24 mouse cellular contexts compared by ENCODE assay signal in the genomic region with DNA sequence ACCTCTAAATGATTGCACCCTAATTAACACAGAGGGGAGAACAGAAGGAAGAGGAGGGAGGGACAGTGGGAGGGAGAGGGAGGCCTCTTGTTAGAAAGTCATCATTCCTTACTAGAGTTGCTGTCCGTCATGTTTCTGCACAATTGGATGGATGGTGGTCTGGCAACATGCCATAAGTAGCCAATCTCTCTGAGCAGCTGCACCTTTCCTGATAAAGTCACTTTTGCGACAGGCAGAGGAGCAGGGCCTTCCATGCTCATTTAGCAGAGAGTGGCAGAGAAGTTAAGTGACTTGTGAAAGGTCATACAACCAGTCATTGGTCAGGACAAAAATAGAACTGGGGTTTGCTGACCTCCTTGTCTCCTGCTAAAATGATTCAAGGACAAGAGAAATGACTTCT.
DNase-seq lines count a peak whose midpoint lies in the region; ATAC-seq and TF ChIP-seq lines count a peak whose summit lies in the region.
"Had no signal": no experiment of that assay in that cellular context is flagged by ENCODE, and none has a peak within 500 bp of the region (broad histone marks: within the 10 kb centered on the region; RNA-seq: fewer than 3 reads in every experiment).

No protein-coding gene starts in this region.

- H3K27ac ChIP-seq in cerebellum, adult 2 months (ENCODE audit: insufficient read depth, low read length) = no peak overlapping the region
- H3K27ac ChIP-seq in MEL (ENCODE audit: control insufficient read depth, low read depth, low read length) = no peak overlapping the region
- H3K27ac ChIP-seq: forebrain, embryonic 13.5 days; heart, embryonic 10.5 days; hindbrain, embryonic 14.5 days; intestine, embryonic 15.5 days; kidney, postnatal 0 days; left cerebral cortex, adult 2 months; midbrain, embryonic 12.5 days had no signal

- peak; percentile 80 to 83 for TF ChIP-seq EP300 in MEL (IDR thresholded peaks at IDR 0.05; ENCODE audit: low read depth in 1 of 2, low read length in 2 of 2)

- DNase-seq in cerebellum, postnatal 10 days = peak; percentile 39 to 47
- no peak for DNase-seq in cerebellum, adult 2 months
- DNase-seq in kidney, postnatal 14 days = peak; percentile 6
- no peak for DNase-seq in kidney, adult 18-20 months
- DNase-seq in MEL (ENCODE audit: low read depth, low spot score) = peak; percentile 83
- DNase-seq in spleen, postnatal 14 days (ENCODE audit: low spot score in 2 of 2) = no peak
- no peak for DNase-seq in urinary bladder, adult 18-20 months (ENCODE audit: low spot score in 2 of 2)
- DNase-seq: adrenal gland, postnatal 14 days; cerebellum, adult 18-20 months; gastrocnemius, postnatal 25 days; left cerebral cortex, postnatal 4 days; liver; lung, adult 18-20 months; lung, postnatal 36 days; thymus, adult 2 months had no signal

- no peaks in the 10 kb centered on the region for H3K79me2 ChIP-seq in MEL (ENCODE audit: control insufficient read depth, insufficient read depth, low read length, poor library complexity)

- TF ChIP-seq CTCF in cerebellum, adult 2 months (IDR thresholded peaks at IDR 0.05; ENCODE audit: borderline replicate concordance, insufficient read depth, low read depth, low read length) = no peak
- no peak for TF ChIP-seq CTCF in MEL (IDR thresholded peaks at IDR 0.05 in 2 of 3, conservative IDR thresholded peaks at IDR 0.05 in 1 of 3; ENCODE audit: control insufficient read depth in 1 of 3, insufficient read depth in 1 of 3, low read depth in 2 of 3, low read length in 3 of 3, poor library complexity in 1 of 3, severe bottlenecking in 1 of 3)

- no peak for TF ChIP-seq POLR2A in cerebellum, adult 2 months (IDR thresholded peaks at IDR 0.05; ENCODE audit: borderline replicate concordance, insufficient read depth, low read length)
- TF ChIP-seq POLR2A in MEL (IDR thresholded peaks at IDR 0.05; ENCODE audit: control insufficient read depth in 1 of 2, insufficient read depth in 1 of 2, low read depth in 1 of 2, low read length in 2 of 2, poor library complexity in 1 of 2) = no peak

- H3K36me3 ChIP-seq in MEL (ENCODE audit: control insufficient read depth in 1 of 2, insufficient read depth in 2 of 2, low read length in 2 of 2) = peaks cover 0 to 7% of the 10 kb centered on the region in 2 experiments; a peak in 2 of 4 replicates
- H3K36me3 ChIP-seq: heart, embryonic 10.5 days; intestine, embryonic 15.5 days; midbrain, embryonic 12.5 days had no signal

- ATAC-seq in common myeloid progenitor, adult 5-6 weeks (replicated peaks; ENCODE audit: low read depth, poor library complexity, severe bottlenecking) = peak; percentile 60
- ATAC-seq: forebrain, embryonic 13.5 days; intestine, embryonic 15.5 days had no signal

- H3K4me3 ChIP-seq in cerebellum, adult 2 months (replicated peaks; ENCODE audit: insufficient read depth, low read depth, low read length) = no peak overlapping the region
- H3K4me3 ChIP-seq in MEL (ENCODE audit: control insufficient read depth in 1 of 2, insufficient read depth in 1 of 2, low read depth in 2 of 2, low read length in 2 of 2) = no peak overlapping the region
- H3K4me3 ChIP-seq: forebrain, embryonic 13.5 days; heart, embryonic 10.5 days; intestine, embryonic 15.5 days; left cerebral cortex, adult 2 months; midbrain, embryonic 12.5 days had no signal

- no peak for TF ChIP-seq RAD21 in MEL (IDR thresholded peaks at IDR 0.05; ENCODE audit: low read depth, low read length)

- H3K27me3 ChIP-seq in cerebellum, adult 2 months (ENCODE audit: control insufficient read depth, insufficient read depth, low read length) = no peaks in the 10 kb centered on the region
- H3K27me3 ChIP-seq in MEL (ENCODE audit: control insufficient read depth in 1 of 2, insufficient read depth in 2 of 2, low read length in 2 of 2) = no peaks in the 10 kb centered on the region
- H3K27me3 ChIP-seq: CH12.LX; forebrain, embryonic 13.5 days; intestine, embryonic 15.5 days; midbrain, embryonic 12.5 days had no signal

- no peaks in the 10 kb centered on the region for H3K4me1 ChIP-seq in cerebellum, adult 2 months (ENCODE audit: control insufficient read depth, insufficient read depth, low read length)
- peaks cover 0 to 4% of the 10 kb centered on the region in 2 experiments; a peak in 1 of 4 replicates for H3K4me1 ChIP-seq in MEL (ENCODE audit: control insufficient read depth in 1 of 2, insufficient read depth in 2 of 2, low read length in 2 of 2)
- H3K4me1 ChIP-seq: intestine, embryonic 15.5 days; midbrain, embryonic 12.5 days had no signal

- no peaks in the 10 kb centered on the region for H3K9me3 ChIP-seq in MEL (replicated peaks; ENCODE audit: insufficient read depth, low read length)
- H3K9me3 ChIP-seq: forebrain, embryonic 13.5 days; heart, embryonic 10.5 days; intestine, embryonic 15.5 days had no signal

- WGBS in cerebellum, adult 2 months = 15% methylated on average over 2 of the region's 2 CpGs

- H3K9ac ChIP-seq in MEL (ENCODE audit: control insufficient read depth, low read depth, low read length, poor library complexity, severe bottlenecking) = no peak overlapping the region
- H3K9ac ChIP-seq: forebrain, embryonic 13.5 days; hindbrain, embryonic 14.5 days; intestine, embryonic 15.5 days; midbrain, embryonic 12.5 days had no signal

TF ChIP-seq in MEL, 35 proteins besides CTCF, POLR2A, EP300 and RAD21:
- TF ChIP-seq RCOR1 (IDR thresholded peaks at IDR 0.05; ENCODE audit: low read depth, low read length) = peak; percentile 64; the same call in 1 of the 2 replicates
- TF ChIP-seq ZMIZ1 (IDR thresholded peaks at IDR 0.05; ENCODE audit: low read depth, low read length) = no peak
- no peak for TF ChIP-seq MAZ (IDR thresholded peaks at IDR 0.05; ENCODE audit: low read depth, low read length)
- TF ChIP-seq KAT2A (conservative IDR thresholded peaks at IDR 0.05; ENCODE audit: low read depth, low read length) = no peak
- no peak for TF ChIP-seq JUND (IDR thresholded peaks at IDR 0.05; ENCODE audit: low read depth, low read length)
- no peak for TF ChIP-seq MAX (IDR thresholded peaks at IDR 0.05; ENCODE audit: low read length)
- TF ChIP-seq ZNF384 (IDR thresholded peaks at IDR 0.05; ENCODE audit: low read depth, low read length) = no peak
- TF ChIP-seq USF1 (IDR thresholded peaks at IDR 0.05; ENCODE audit: low read depth, low read length) = no peak
- TF ChIP-seq TAL1 (IDR thresholded peaks at IDR 0.05; ENCODE audit: low read length) = peak; percentile 87
- no peak for TF ChIP-seq MYB (IDR thresholded peaks at IDR 0.05; ENCODE audit: low read depth, low read length)
- TF ChIP-seq ZC3H11A (IDR thresholded peaks at IDR 0.05; ENCODE audit: low read depth, low read length) = no peak
- no peak for TF ChIP-seq SIN3A (IDR thresholded peaks at IDR 0.05; ENCODE audit: low read length)
- peak; percentile 88 for TF ChIP-seq GATA1 (IDR thresholded peaks at IDR 0.05; ENCODE audit: low read depth, low read length)
- TF ChIP-seq MEF2A (IDR thresholded peaks at IDR 0.05; ENCODE audit: extremely low read depth, insufficient replicate concordance, low read depth, low read length, poor library complexity, severe bottlenecking) = 0 out of 2 replicates have a peak, but pooled peaks have one; percentile 11
- peak; percentile 75 for TF ChIP-seq ETS1 (IDR thresholded peaks at IDR 0.05; ENCODE audit: low read depth, low read length)
- TF ChIP-seq CHD1 (IDR thresholded peaks at IDR 0.05; ENCODE audit: low read depth, low read length) = no peak
- TF ChIP-seq USF2 (IDR thresholded peaks at IDR 0.05; ENCODE audit: borderline replicate concordance in 1 of 2, insufficient read depth in 1 of 2, low read depth in 1 of 2, low read length in 2 of 2) = no peak
- peak; percentile 83 for TF ChIP-seq TCF12 (IDR thresholded peaks at IDR 0.05; ENCODE audit: low read depth, low read length)
- no peak for TF ChIP-seq ZKSCAN1 (IDR thresholded peaks at IDR 0.05; ENCODE audit: low read depth, low read length)
- TF ChIP-seq NRF1 (IDR thresholded peaks at IDR 0.05; ENCODE audit: insufficient read depth, low read depth, low read length, poor library complexity, severe bottlenecking) = no peak
- TF ChIP-seq E2F4 (IDR thresholded peaks at IDR 0.05; ENCODE audit: borderline replicate concordance, low read depth, low read length) = no peak
- no peak for TF ChIP-seq CHD2 (IDR thresholded peaks at IDR 0.05; ENCODE audit: low read length)
- no peak for TF ChIP-seq MAFK (IDR thresholded peaks at IDR 0.05; ENCODE audit: borderline replicate concordance, low read depth, low read length)
- no peak for TF ChIP-seq HCFC1 (IDR thresholded peaks at IDR 0.05; ENCODE audit: low read depth, low read length)
- TF ChIP-seq SMC3 (IDR thresholded peaks at IDR 0.05; ENCODE audit: low read depth, low read length) = no peak
- TF ChIP-seq POLR2AphosphoS5 (IDR thresholded peaks at IDR 0.05; ENCODE audit: borderline replicate concordance, low read depth, low read length) = no peak
- no peak for TF ChIP-seq ELF1 (IDR thresholded peaks at IDR 0.05; ENCODE audit: low read depth, low read length)
- no peak for TF ChIP-seq TBP (IDR thresholded peaks at IDR 0.05; ENCODE audit: low read depth, low read length)
- no peak for TF ChIP-seq POLR2AphosphoS2 (IDR thresholded peaks at IDR 0.05; ENCODE audit: low read length)
- TF ChIP-seq NELFE (IDR thresholded peaks at IDR 0.05; ENCODE audit: low read depth, low read length) = no peak
- no peak for TF ChIP-seq MXI1 (IDR thresholded peaks at IDR 0.05; ENCODE audit: low read depth, low read length)
- TF ChIP-seq GABPA (IDR thresholded peaks at IDR 0.05; ENCODE audit: low read depth, low read length) = no peak
- TF ChIP-seq BHLHE40 (IDR thresholded peaks at IDR 0.05; ENCODE audit: borderline replicate concordance, low read depth, low read length) = no peak
- no peak for TF ChIP-seq UBTF (IDR thresholded peaks at IDR 0.05; ENCODE audit: borderline replicate concordance, insufficient read depth, low read depth, low read length)
- no peak for TF ChIP-seq MYC (IDR thresholded peaks at IDR 0.05; ENCODE audit: low read depth, low read length)

Comparison
In these comparisons a context has a peak if more than half of its experiments do, and no peak if none do; other contexts are left out.
1. DNase-seq: peak in cerebellum, postnatal 10 days (2 of 2), kidney, postnatal 14 days (single experiment) and MEL (single experiment); none in cerebellum, adult 2 months (0 of 2), kidney, adult 18-20 months (single experiment), spleen, postnatal 14 days (0 of 2) and urinary bladder, adult 18-20 months (0 of 2).